Mouse (Mus musculus): ENCODE results near the gene Smchd1. TPM values are rescaled to one million over a fixed set of nuclear protein-coding genes. Genes with fewer than 3 reads are reported as not detected.

The Smchd1 gene
- polyA plus RNA-seq, 1 experiment, result 113 TPM

GRCm38 (mm10) chr17:71380346-71380745, 94.8 kb downstream of the Smchd1 start:
- H3K4me3 ChIP-seq (ENCODE audit: low read depth, low read length), result no peak overlapping the region
- peaks cover 7% of the 10 kb centered on the region for H3K36me3 ChIP-seq (ENCODE audit: control insufficient read depth, insufficient read depth, low read length, poor library complexity, severe bottlenecking)
- no peak overlapping the region for H3K27ac ChIP-seq (ENCODE audit: insufficient read depth, low read length)
- no peak overlapping the region for H3K9ac ChIP-seq (ENCODE audit: low read depth, poor library complexity, severe bottlenecking)
- no peaks in the 10 kb centered on the region for H3K4me1 ChIP-seq (ENCODE audit: control insufficient read depth, insufficient read depth, low read length)
- no peak for TF ChIP-seq EP300 (IDR thresholded peaks at IDR 0.05; ENCODE audit: insufficient read depth, low read depth, low read length)
- TF ChIP-seq CTCF (IDR thresholded peaks at IDR 0.05; ENCODE audit: low read depth, low read length), result no peak
- TF ChIP-seq POLR2A (IDR thresholded peaks at IDR 0.05; ENCODE audit: insufficient read depth, low read length), result no peak
- H3K9me3 ChIP-seq (replicated peaks; ENCODE audit: control insufficient read depth, insufficient read depth, low read length, poor library complexity, severe bottlenecking), result no peaks in the 10 kb centered on the region
- H3K27me3 ChIP-seq (ENCODE audit: control insufficient read depth, insufficient read depth, low read length, poor library complexity, severe bottlenecking), result no peaks in the 10 kb centered on the region

GRCm38 (mm10) chr17:71377901-71378300, 97.2 kb downstream of the Smchd1 start:
- peaks cover 7% of the 10 kb centered on the region for H3K36me3 ChIP-seq (ENCODE audit: control insufficient read depth, insufficient read depth, low read length, poor library complexity, severe bottlenecking)
- no peak overlapping the region for H3K9ac ChIP-seq (ENCODE audit: low read depth, poor library complexity, severe bottlenecking)
- no peaks in the 10 kb centered on the region for H3K4me1 ChIP-seq (ENCODE audit: control insufficient read depth, insufficient read depth, low read length)
- H3K4me3 ChIP-seq (ENCODE audit: low read depth, low read length), result no peak overlapping the region
- H3K27me3 ChIP-seq (ENCODE audit: control insufficient read depth, insufficient read depth, low read length, poor library complexity, severe bottlenecking), result no peaks in the 10 kb centered on the region
- no peak overlapping the region for H3K27ac ChIP-seq (ENCODE audit: insufficient read depth, low read length)
- H3K9me3 ChIP-seq (replicated peaks; ENCODE audit: control insufficient read depth, insufficient read depth, low read length, poor library complexity, severe bottlenecking), result no peaks in the 10 kb centered on the region
- no peak for TF ChIP-seq CTCF (IDR thresholded peaks at IDR 0.05; ENCODE audit: low read depth, low read length)
- no peak for TF ChIP-seq POLR2A (IDR thresholded peaks at IDR 0.05; ENCODE audit: insufficient read depth, low read length)
- TF ChIP-seq EP300 (IDR thresholded peaks at IDR 0.05; ENCODE audit: insufficient read depth, low read depth, low read length), result no peak

GRCm38 (mm10) chr17:71355526-71355925, 119.6 kb downstream of the Smchd1 start:
- Histone ChIP-seq H3K9ac (ENCODE audit: low read depth, poor library complexity, severe bottlenecking) (no peak overlapping the region), H3K4me3 (ENCODE audit: low read depth, low read length) (no peak overlapping the region), H3K4me1 (ENCODE audit: control insufficient read depth, insufficient read depth, low read length) (no peaks in the 10 kb centered on the region), H3K27ac (ENCODE audit: insufficient read depth, low read length) (no peak overlapping the region), H3K36me3 (ENCODE audit: control insufficient read depth, insufficient read depth, low read length, poor library complexity, severe bottlenecking) (peaks cover 9% of the 10 kb centered on the region), H3K27me3 (ENCODE audit: control insufficient read depth, insufficient read depth, low read length, poor library complexity, severe bottlenecking) (no peaks in the 10 kb centered on the region), H3K9me3 (replicated peaks; ENCODE audit: control insufficient read depth, insufficient read depth, low read length, poor library complexity, severe bottlenecking) (peaks cover 4% of the 10 kb centered on the region)
- TF ChIP-seq EP300 (IDR thresholded peaks at IDR 0.05; ENCODE audit: insufficient read depth, low read depth, low read length) (no peak), POLR2A (IDR thresholded peaks at IDR 0.05; ENCODE audit: insufficient read depth, low read length) (no peak), CTCF (IDR thresholded peaks at IDR 0.05; ENCODE audit: low read depth, low read length) (no peak)

- Histone ChIP-seq H3K27me3 (ENCODE audit: control insufficient read depth, insufficient read depth, low read length, poor library complexity, severe bottlenecking) (no peaks in the 10 kb centered on the region), H3K36me3 (ENCODE audit: control insufficient read depth, insufficient read depth, low read length, poor library complexity, severe bottlenecking) (peaks cover 7% of the 10 kb centered on the region), H3K9me3 (replicated peaks; ENCODE audit: control insufficient read depth, insufficient read depth, low read length, poor library complexity, severe bottlenecking) (no peaks in the 10 kb centered on the region), H3K27ac (ENCODE audit: insufficient read depth, low read length) (no peak overlapping the region), H3K4me3 (ENCODE audit: low read depth, low read length) (no peak overlapping the region), H3K4me1 (ENCODE audit: control insufficient read depth, insufficient read depth, low read length) (no peaks in the 10 kb centered on the region), H3K9ac (ENCODE audit: low read depth, poor library complexity, severe bottlenecking) (no peak overlapping the region)
- TF ChIP-seq POLR2A (IDR thresholded peaks at IDR 0.05; ENCODE audit: insufficient read depth, low read length) (no peak), CTCF (IDR thresholded peaks at IDR 0.05; ENCODE audit: low read depth, low read length) (no peak), EP300 (IDR thresholded peaks at IDR 0.05; ENCODE audit: insufficient read depth, low read depth, low read length) (no peak)
Observed at GRCm38 (mm10) chr17:71354205-71354604, 120.9 kb downstream of the Smchd1 start.

GRCm38 (mm10) chr17:71348188-71348587, 127.0 kb downstream of the Smchd1 start:
- Histone ChIP-seq H3K27me3 (ENCODE audit: control insufficient read depth, insufficient read depth, low read length, poor library complexity, severe bottlenecking) (no peaks in the 10 kb centered on the region), H3K36me3 (ENCODE audit: control insufficient read depth, insufficient read depth, low read length, poor library complexity, severe bottlenecking) (peaks cover 14% of the 10 kb centered on the region), H3K9me3 (replicated peaks; ENCODE audit: control insufficient read depth, insufficient read depth, low read length, poor library complexity, severe bottlenecking) (no peaks in the 10 kb centered on the region), H3K27ac (ENCODE audit: insufficient read depth, low read length) (no peak overlapping the region), H3K9ac (ENCODE audit: low read depth, poor library complexity, severe bottlenecking) (no peak overlapping the region), H3K4me1 (ENCODE audit: control insufficient read depth, insufficient read depth, low read length) (no peaks in the 10 kb centered on the region), H3K4me3 (ENCODE audit: low read depth, low read length) (no peak overlapping the region)
- TF ChIP-seq EP300 (IDR thresholded peaks at IDR 0.05; ENCODE audit: insufficient read depth, low read depth, low read length), result no peak
- no peak for TF ChIP-seq POLR2A (IDR thresholded peaks at IDR 0.05; ENCODE audit: insufficient read depth, low read length)
- no peak for TF ChIP-seq CTCF (IDR thresholded peaks at IDR 0.05; ENCODE audit: low read depth, low read length)

- no peak for TF ChIP-seq EP300 (IDR thresholded peaks at IDR 0.05; ENCODE audit: insufficient read depth, low read depth, low read length)
- TF ChIP-seq POLR2A (IDR thresholded peaks at IDR 0.05; ENCODE audit: insufficient read depth, low read length), result no peak
- no peak for TF ChIP-seq CTCF (IDR thresholded peaks at IDR 0.05; ENCODE audit: low read depth, low read length)
- no peak overlapping the region for H3K4me3 ChIP-seq (ENCODE audit: low read depth, low read length)
- peaks cover 7% of the 10 kb centered on the region for H3K36me3 ChIP-seq (ENCODE audit: control insufficient read depth, insufficient read depth, low read length, poor library complexity, severe bottlenecking)
- H3K4me1 ChIP-seq (ENCODE audit: control insufficient read depth, insufficient read depth, low read length), result no peaks in the 10 kb centered on the region
- H3K9ac ChIP-seq (ENCODE audit: low read depth, poor library complexity, severe bottlenecking), result no peak overlapping the region
- H3K27ac ChIP-seq (ENCODE audit: insufficient read depth, low read length), result no peak overlapping the region
- H3K9me3 ChIP-seq (replicated peaks; ENCODE audit: control insufficient read depth, insufficient read depth, low read length, poor library complexity, severe bottlenecking), result no peaks in the 10 kb centered on the region
- H3K27me3 ChIP-seq (ENCODE audit: control insufficient read depth, insufficient read depth, low read length, poor library complexity, severe bottlenecking), result no peaks in the 10 kb centered on the region
Observed at GRCm38 (mm10) chr17:71342006-71342405, 133.1 kb downstream of the Smchd1 start.
